Mouse (Mus musculus) embryonic facial prominence, embryonic 10.5 days (tissue): ENCODE measurements at regions not wholly inside any gene's neighbourhood (a gene's known extent, or its start where the extent isn't known, plus 50 kb on each side); places are given as distances from the start of the nearest gene placed in this dataset.
A peak's percentile ranks its signal among the peaks of the same experiment; 100 is the strongest.

Experiments used
- DNase-seq: peaks from one replicate; pipeline ENCODE4 v3.0.0-alpha.2; 2017; ENCODE audit warnings: low spot score
- H3K27ac ChIP-seq: fragments of 300-500 bp; sonication (generic); replicated peaks from 2 replicates; pipeline ENCODE4 v1.5.1; 2016; ENCODE audit warnings: mild to moderate bottlenecking
- H3K27me3 ChIP-seq: fragments of 300-500 bp; sonication (generic); replicated peaks from 2 replicates; pipeline ENCODE4 v1.6.1; 2016; ENCODE audit warnings: low read depth, mild to moderate bottlenecking; ENCODE audit not compliant: poor library complexity, severe bottlenecking
- H3K36me3 ChIP-seq: fragments of 300-500 bp; sonication (generic); replicated peaks from 2 replicates; pipeline ENCODE4 v1.6.1; 2016; ENCODE audit warnings: mild to moderate bottlenecking, moderate library complexity
- H3K4me1 ChIP-seq: fragments of 300-500 bp; sonication (generic); 2 replicates; pipeline ENCODE4 v1.6.1; 2016
- H3K4me3 ChIP-seq: fragments of 300-500 bp; sonication (generic); 2 replicates; pipeline ENCODE4 v1.5.1; 2016; ENCODE audit warnings: mild to moderate bottlenecking, moderate library complexity
- H3K9me3 ChIP-seq: fragments of 300-500 bp; sonication (generic); 2 replicates; pipeline ENCODE4 v1.6.1; 2016; ENCODE audit warnings: mild to moderate bottlenecking
- WGBS: fragments of 180-500 bp; shearing (Covaris S2); methylation state at CpG from one replicate; pipeline ENCODE4 v1.1.7; 2016; 5-methylcytosine and 5-hydroxymethylcytosine counted together

GRCm38 (mm10) chr7:63811816-63812215 is 104.8 kb upstream of the E030018B13Rik start:
- WGBS = 86% methylated on average over 4 of the region's 4 CpGs
- H3K4me1 ChIP-seq = peaks cover 2% of the 10 kb centered on the region; the same call in 1 of the 2 replicates
- no peaks in the 10 kb centered on the region for H3K9me3 ChIP-seq
- no peaks in the 10 kb centered on the region for H3K27me3 ChIP-seq
- no peaks in the 10 kb centered on the region for H3K36me3 ChIP-seq
- no peak overlapping the region for H3K27ac ChIP-seq
- DNase-seq = no peak
- H3K4me3 ChIP-seq = no peak overlapping the region

- H3K9me3 ChIP-seq = no peaks in the 10 kb centered on the region
- no peak overlapping the region for H3K27ac ChIP-seq
- H3K4me1 ChIP-seq = peaks cover 2% of the 10 kb centered on the region; the same call in 1 of the 2 replicates
- H3K27me3 ChIP-seq = no peaks in the 10 kb centered on the region
- no peaks in the 10 kb centered on the region for H3K36me3 ChIP-seq
- 93% methylated on average over 9 of the region's 9 CpGs for WGBS
- no peak for DNase-seq
- H3K4me3 ChIP-seq = no peak overlapping the region
Observed at GRCm38 (mm10) chr7:63815531-63815930, 101.1 kb upstream of the E030018B13Rik start.

GRCm38 (mm10) chr7:63816056-63816941 is 100.4 kb upstream of the E030018B13Rik start:
- H3K27me3 ChIP-seq = no peaks in the 10 kb centered on the region
- DNase-seq = no peak
- H3K9me3 ChIP-seq = no peaks in the 10 kb centered on the region
- WGBS = 80% methylated on average over 10 of the region's 10 CpGs
- H3K27ac ChIP-seq = peak overlapping the region; percentile 51
- no peaks in the 10 kb centered on the region for H3K36me3 ChIP-seq
- H3K4me1 ChIP-seq = peaks cover 2% of the 10 kb centered on the region; the same call in 1 of the 2 replicates
- H3K4me3 ChIP-seq = no peak overlapping the region

- peaks cover 2% of the 10 kb centered on the region; the same call in 1 of the 2 replicates for H3K4me1 ChIP-seq
- 81% methylated on average over 1 of the region's 1 CpGs for WGBS
- no peaks in the 10 kb centered on the region for H3K36me3 ChIP-seq
- H3K27me3 ChIP-seq = no peaks in the 10 kb centered on the region
- H3K4me3 ChIP-seq = no peak overlapping the region
- H3K9me3 ChIP-seq = no peaks in the 10 kb centered on the region
- no peak overlapping the region for H3K27ac ChIP-seq
- DNase-seq = no peak
Observed at GRCm38 (mm10) chr7:63817476-63817875, 99.2 kb upstream of the E030018B13Rik start.

GRCm38 (mm10) chr7:63818105-63818504 is 98.6 kb upstream of the E030018B13Rik start:
- 91% methylated on average over 3 of the region's 3 CpGs for WGBS
- Histone ChIP-seq H3K4me3 (no peak overlapping the region), H3K27ac (no peak overlapping the region), H3K4me1 (peaks cover 3% of the 10 kb centered on the region), H3K27me3 (no peaks in the 10 kb centered on the region), H3K36me3 (no peaks in the 10 kb centered on the region), H3K9me3 (no peaks in the 10 kb centered on the region)
- no peak for DNase-seq

- Histone ChIP-seq H3K9me3 (no peaks in the 10 kb centered on the region), H3K36me3 (no peaks in the 10 kb centered on the region), H3K4me3 (no peak overlapping the region), H3K27ac (no peak overlapping the region), H3K4me1 (peaks cover 7% of the 10 kb centered on the region), H3K27me3 (no peaks in the 10 kb centered on the region)
- no peak for DNase-seq
- WGBS = 77% methylated on average over 1 of the region's 1 CpGs
Observed at GRCm38 (mm10) chr7:63820286-63820685, 96.4 kb upstream of the E030018B13Rik start.

GRCm38 (mm10) chr7:63822001-63822400 is 94.7 kb upstream of the E030018B13Rik start:
- Histone ChIP-seq H3K9me3 (no peaks in the 10 kb centered on the region), H3K27me3 (no peaks in the 10 kb centered on the region), H3K4me3 (no peak overlapping the region), H3K27ac (no peak overlapping the region), H3K4me1 (peaks cover 5% of the 10 kb centered on the region), H3K36me3 (no peaks in the 10 kb centered on the region)
- WGBS = 87% methylated on average over 2 of the region's 2 CpGs
- DNase-seq = no peak

GRCm38 (mm10) chr7:63824009-63824408 is 92.6 kb upstream of the E030018B13Rik start:
- H3K9me3 ChIP-seq = no peaks in the 10 kb centered on the region
- 44% methylated on average over 7 of the region's 7 CpGs for WGBS
- H3K36me3 ChIP-seq = no peaks in the 10 kb centered on the region
- no peaks in the 10 kb centered on the region for H3K27me3 ChIP-seq
- H3K27ac ChIP-seq = no peak overlapping the region
- H3K4me1 ChIP-seq = peaks cover 5% of the 10 kb centered on the region
- DNase-seq = peak; percentile 35
- H3K4me3 ChIP-seq = no peak overlapping the region

GRCm38 (mm10) chr7:63829362-63829920 is 87.2 kb upstream of the E030018B13Rik start:
- DNase-seq = no peak
- no peaks in the 10 kb centered on the region for H3K9me3 ChIP-seq
- H3K27ac ChIP-seq = no peak overlapping the region
- H3K4me1 ChIP-seq = no peaks in the 10 kb centered on the region
- no peaks in the 10 kb centered on the region for H3K36me3 ChIP-seq
- 86% methylated on average over 9 of the region's 9 CpGs for WGBS
- H3K27me3 ChIP-seq = no peaks in the 10 kb centered on the region
- H3K4me3 ChIP-seq = no peak overlapping the region

GRCm38 (mm10) chr7:63833676-63834075 is 83.0 kb upstream of the E030018B13Rik start:
- 84% methylated on average over 6 of the region's 6 CpGs for WGBS
- Histone ChIP-seq H3K4me1 (no peaks in the 10 kb centered on the region), H3K36me3 (no peaks in the 10 kb centered on the region), H3K27ac (no peak overlapping the region), H3K27me3 (no peaks in the 10 kb centered on the region), H3K9me3 (no peaks in the 10 kb centered on the region), H3K4me3 (no peak overlapping the region)
- DNase-seq = no peak

- no peak overlapping the region for H3K27ac ChIP-seq
- H3K27me3 ChIP-seq = no peaks in the 10 kb centered on the region
- no peak overlapping the region for H3K4me3 ChIP-seq
- H3K9me3 ChIP-seq = no peaks in the 10 kb centered on the region
- H3K36me3 ChIP-seq = no peaks in the 10 kb centered on the region
- no peak for DNase-seq
- H3K4me1 ChIP-seq = no peaks in the 10 kb centered on the region
Observed at GRCm38 (mm10) chr7:63835958-63836357, 80.7 kb upstream of the E030018B13Rik start.
